Comparison of ENCODE assay signal across 15 mouse cellular contexts in the genomic region with DNA sequence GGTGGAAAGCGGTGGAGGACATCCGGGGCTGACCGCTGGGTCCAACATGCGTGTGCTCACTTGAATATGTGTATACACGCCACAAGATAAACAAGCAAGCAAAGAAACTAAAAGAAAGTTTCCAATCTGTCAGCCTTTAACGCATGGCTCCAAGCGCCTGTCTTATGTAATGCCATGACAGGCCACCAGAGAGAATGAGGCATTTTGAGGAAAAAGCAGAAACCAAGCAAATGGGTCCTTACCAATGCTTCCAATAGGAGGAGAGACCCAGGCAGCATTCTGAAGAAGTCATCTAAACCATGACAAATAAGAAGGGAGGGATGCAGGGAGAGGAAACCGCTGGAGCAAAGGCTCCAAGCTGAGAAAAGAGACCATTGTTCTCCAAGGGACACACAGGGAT. TPM values are rescaled to one million over a fixed set of nuclear protein-coding genes. Genes with fewer than 3 reads are reported as not detected.
A peak's percentile ranks its signal among the peaks of the same experiment; 100 is the strongest.
DNase-seq lines count a peak whose midpoint lies in the region; ATAC-seq and TF ChIP-seq lines count a peak whose summit lies in the region.
"Had no signal": no experiment of that assay in that cellular context is flagged by ENCODE, and none has a peak within 500 bp of the region (broad histone marks: within the 10 kb centered on the region; RNA-seq: fewer than 3 reads in every experiment).

No protein-coding gene starts in this region.

- no peak overlapping the region for H3K4me2 ChIP-seq in lung, embryonic 14.5 days
- H3K4me2 ChIP-seq in embryonic facial prominence, embryonic 15.5 days (replicated peaks): no peak overlapping the region
- H3K4me2 ChIP-seq in stomach, embryonic 15.5 days: no peak overlapping the region
- no peak overlapping the region for H3K4me2 ChIP-seq in midbrain, embryonic 13.5 days (replicated peaks)
- H3K4me2 ChIP-seq: hindbrain, embryonic 13.5 days had no signal

- ATAC-seq in lung, embryonic 14.5 days (ENCODE audit: insufficient read depth): no peak
- no peak for ATAC-seq in embryonic facial prominence, embryonic 15.5 days (ENCODE audit: insufficient number of reproducible peaks, low FRiP score, low TSS enrichment, low read depth)
- no peak for ATAC-seq in stomach, embryonic 15.5 days (ENCODE audit: insufficient read depth, low FRiP score, low read depth)
- no peak for ATAC-seq in midbrain, embryonic 13.5 days

- H3K9me3 ChIP-seq in lung, embryonic 14.5 days (ENCODE audit: low read depth, low read length): no peaks in the 10 kb centered on the region
- no peaks in the 10 kb centered on the region for H3K9me3 ChIP-seq in MEL (replicated peaks; ENCODE audit: insufficient read depth, low read length)
- H3K9me3 ChIP-seq in embryonic facial prominence, embryonic 15.5 days (replicated peaks): no peaks in the 10 kb centered on the region
- H3K9me3 ChIP-seq in stomach, embryonic 15.5 days: no peaks in the 10 kb centered on the region
- H3K9me3 ChIP-seq in midbrain, embryonic 13.5 days: no peaks in the 10 kb centered on the region
- H3K9me3 ChIP-seq: hindbrain, embryonic 13.5 days had no signal

- no peak overlapping the region for H3K9ac ChIP-seq in lung, embryonic 14.5 days
- no peak overlapping the region for H3K9ac ChIP-seq in MEL (ENCODE audit: control insufficient read depth, low read depth, low read length, poor library complexity, severe bottlenecking)
- no peak overlapping the region for H3K9ac ChIP-seq in embryonic facial prominence, embryonic 15.5 days
- H3K9ac ChIP-seq in stomach, embryonic 15.5 days: no peak overlapping the region
- H3K9ac ChIP-seq in midbrain, embryonic 13.5 days (replicated peaks): no peak overlapping the region
- H3K9ac ChIP-seq: hindbrain, embryonic 13.5 days had no signal

- H3K36me3 ChIP-seq in lung, embryonic 14.5 days (ENCODE audit: insufficient read depth): no peaks in the 10 kb centered on the region
- peaks cover 0 to 11% of the 10 kb centered on the region in 2 experiments; a peak in 2 of 4 replicates for H3K36me3 ChIP-seq in MEL (ENCODE audit: control insufficient read depth in 1 of 2, insufficient read depth in 2 of 2, low read length in 2 of 2)
- no peaks in the 10 kb centered on the region for H3K36me3 ChIP-seq in embryonic facial prominence, embryonic 15.5 days
- H3K36me3 ChIP-seq in stomach, embryonic 15.5 days: no peaks in the 10 kb centered on the region
- H3K36me3 ChIP-seq in midbrain, embryonic 13.5 days: no peaks in the 10 kb centered on the region
- H3K36me3 ChIP-seq: hindbrain, embryonic 13.5 days had no signal

- H3K27me3 ChIP-seq in lung, embryonic 14.5 days (ENCODE audit: insufficient read depth, low read length): no peaks in the 10 kb centered on the region
- H3K27me3 ChIP-seq in MEL (ENCODE audit: control insufficient read depth in 1 of 2, insufficient read depth in 2 of 2, low read length in 2 of 2): no peaks in the 10 kb centered on the region
- H3K27me3 ChIP-seq in embryonic facial prominence, embryonic 15.5 days: no peaks in the 10 kb centered on the region
- H3K27me3 ChIP-seq in stomach, embryonic 15.5 days (replicated peaks): no peaks in the 10 kb centered on the region
- 0 out of 2 replicates have a peak, but pooled peaks cover 5% of the 10 kb centered on the region for H3K27me3 ChIP-seq in midbrain, embryonic 13.5 days
- H3K27me3 ChIP-seq: hindbrain, embryonic 13.5 days had no signal

- H3K4me1 ChIP-seq in lung, embryonic 14.5 days (ENCODE audit: insufficient read depth): no peaks in the 10 kb centered on the region
- H3K4me1 ChIP-seq in MEL (ENCODE audit: control insufficient read depth in 1 of 2, insufficient read depth in 2 of 2, low read length in 2 of 2): peaks cover 5 to 28% of the 10 kb centered on the region in 2 experiments
- H3K4me1 ChIP-seq in embryonic facial prominence, embryonic 15.5 days: peaks cover 12% of the 10 kb centered on the region
- H3K4me1 ChIP-seq in stomach, embryonic 15.5 days: peaks cover 19% of the 10 kb centered on the region
- H3K4me1 ChIP-seq in midbrain, embryonic 13.5 days (replicated peaks): peaks cover 10% of the 10 kb centered on the region

- no peak overlapping the region for H3K4me3 ChIP-seq in lung, embryonic 14.5 days (ENCODE audit: low read depth, low read length)
- no peak overlapping the region for H3K4me3 ChIP-seq in MEL (ENCODE audit: control insufficient read depth in 1 of 2, insufficient read depth in 1 of 2, low read depth in 2 of 2, low read length in 2 of 2)
- no peak overlapping the region for H3K4me3 ChIP-seq in embryonic facial prominence, embryonic 15.5 days (replicated peaks)
- no peak overlapping the region for H3K4me3 ChIP-seq in stomach, embryonic 15.5 days (replicated peaks)
- H3K4me3 ChIP-seq in midbrain, embryonic 13.5 days (replicated peaks): no peak overlapping the region
- H3K4me3 ChIP-seq: hindbrain, embryonic 13.5 days; left cerebral cortex, adult 2 months had no signal

- TF ChIP-seq CTCF in lung, embryonic 14.5 days (IDR thresholded peaks at IDR 0.05; ENCODE audit: low read depth): peak; percentile 41
- TF ChIP-seq CTCF in MEL (IDR thresholded peaks at IDR 0.05 in 2 of 3, conservative IDR thresholded peaks at IDR 0.05 in 1 of 3; ENCODE audit: control insufficient read depth in 1 of 3, insufficient read depth in 1 of 3, low read depth in 2 of 3, low read length in 3 of 3, poor library complexity in 1 of 3, severe bottlenecking in 1 of 3): peak in 1 of 3 experiments; percentile 10; a peak in 1 of 6 replicates

- no peak for TF ChIP-seq POLR2A in MEL (IDR thresholded peaks at IDR 0.05; ENCODE audit: control insufficient read depth in 1 of 2, insufficient read depth in 1 of 2, low read depth in 1 of 2, low read length in 2 of 2, poor library complexity in 1 of 2)

- H3K27ac ChIP-seq in lung, embryonic 14.5 days (ENCODE audit: low read depth): peak overlapping the region; percentile 89; the same call in 1 of the 2 replicates
- no peak overlapping the region for H3K27ac ChIP-seq in MEL (ENCODE audit: control insufficient read depth, low read depth, low read length)
- peak overlapping the region; percentile 94 for H3K27ac ChIP-seq in embryonic facial prominence, embryonic 15.5 days (replicated peaks)
- H3K27ac ChIP-seq in stomach, embryonic 15.5 days: peak overlapping the region; percentile 98
- no peak overlapping the region for H3K27ac ChIP-seq in midbrain, embryonic 13.5 days
- H3K27ac ChIP-seq: hindbrain, embryonic 13.5 days; left cerebral cortex, adult 2 months; liver, embryonic 14.5 days had no signal

- no peak for TF ChIP-seq EP300 in MEL (IDR thresholded peaks at IDR 0.05; ENCODE audit: low read depth in 1 of 2, low read length in 2 of 2)

- peaks cover 3% of the 10 kb centered on the region; the same call in 1 of the 2 replicates for H3K79me2 ChIP-seq in MEL (ENCODE audit: control insufficient read depth, insufficient read depth, low read length, poor library complexity)

- no peak for TF ChIP-seq RAD21 in MEL (IDR thresholded peaks at IDR 0.05; ENCODE audit: low read depth, low read length)

- no peak for DNase-seq in lung, embryonic 14.5 days
- DNase-seq in lung, postnatal 36 days: no peak
- DNase-seq in MEL (ENCODE audit: low read depth, low spot score): peak; percentile 59
- DNase-seq in urinary bladder, adult 2 months (ENCODE audit: low spot score): no peak
- DNase-seq: adrenal gland, postnatal 10 days; cerebellum, adult 18-20 months; gastrocnemius, postnatal 10 days; heart, adult 18-20 months; kidney, postnatal 10 days had no signal

- WGBS in lung, embryonic 14.5 days: 76% methylated on average over 8 of the region's 8 CpGs
- WGBS in embryonic facial prominence, embryonic 15.5 days: 74% methylated on average over 8 of the region's 8 CpGs
- WGBS in stomach, embryonic 15.5 days: 69% methylated on average over 8 of the region's 8 CpGs
- 84% methylated on average over 8 of the region's 8 CpGs for WGBS in midbrain, embryonic 13.5 days

RNA-seq across cellular contexts. Expression of a gene that starts 5.3 kb away (rescaled TPM):
- 178 and 187 TPM in 2 replicates for polyA plus RNA-seq in lung, embryonic 14.5 days (2014; fragmentation: Nextera tagmentation; extraction: Ambion mirVana)
- 588 and 649 TPM in 2 replicates for total RNA-seq in MEL (2012; rRNA removed)
- polyA plus RNA-seq in MEL (2012; ENCODE audit: insufficient read depth in 1 of 2, insufficient read length in 2 of 2, low read depth in 1 of 2, low replicate concordance in 2 of 2, missing spikeins in 1 of 2): 1,000 to 10,000 TPM in 1 of 2 experiments, 100 to 1,000 TPM in 1; 739 to 6,489 TPM
- 138 and 147 TPM in 2 replicates for polyA plus RNA-seq in embryonic facial prominence, embryonic 15.5 days (2015; fragmentation: Nextera tagmentation; extraction: Ambion mirVana)
- polyA plus RNA-seq in stomach, embryonic 15.5 days (2015; fragmentation: Nextera tagmentation; extraction: Ambion mirVana): 153 and 155 TPM in 2 replicates
- polyA plus RNA-seq in midbrain, embryonic 13.5 days (2015; fragmentation: Nextera tagmentation; extraction: Ambion mirVana): 104 and 110 TPM in 2 replicates
- 48.8 and 55.7 TPM in 2 replicates for polyA plus RNA-seq in urinary bladder, adult 2 months (2012; rRNA removed)

RNA-seq across cellular contexts. Expression of a gene that starts 7.6 kb away (rescaled TPM):
- 676 and 703 TPM in 2 replicates for polyA plus RNA-seq in lung, embryonic 14.5 days (2014; fragmentation: Nextera tagmentation; extraction: Ambion mirVana)
- total RNA-seq in MEL (2012; rRNA removed): 894 and 908 TPM in 2 replicates
- 1,000 to 10,000 TPM in 1 of 2 experiments, 100 to 1,000 TPM in 1; 184 to 1,104 TPM for polyA plus RNA-seq in MEL (2012; ENCODE audit: insufficient read depth in 1 of 2, insufficient read length in 2 of 2, low read depth in 1 of 2, low replicate concordance in 2 of 2, missing spikeins in 1 of 2)
- polyA plus RNA-seq in embryonic facial prominence, embryonic 15.5 days (2015; fragmentation: Nextera tagmentation; extraction: Ambion mirVana): 380 and 381 TPM in 2 replicates
- 402 and 413 TPM in 2 replicates for polyA plus RNA-seq in stomach, embryonic 15.5 days (2015; fragmentation: Nextera tagmentation; extraction: Ambion mirVana)
- 465 and 547 TPM in 2 replicates for polyA plus RNA-seq in midbrain, embryonic 13.5 days (2015; fragmentation: Nextera tagmentation; extraction: Ambion mirVana)
- 198 and 201 TPM in 2 replicates for polyA plus RNA-seq in urinary bladder, adult 2 months (2012; rRNA removed)

RNA-seq across cellular contexts. Expression of a gene that starts 21.4 kb away (rescaled TPM):
- polyA plus RNA-seq in lung, embryonic 14.5 days (2014; fragmentation: Nextera tagmentation; extraction: Ambion mirVana): 39.4 and 43.6 TPM in 2 replicates
- total RNA-seq in MEL (2012; rRNA removed): 52.5 and 55.1 TPM in 2 replicates
- 10 to 100 TPM in 1 of 2 experiments, not detected in 1; 63.0 TPM for polyA plus RNA-seq in MEL (2012; ENCODE audit: insufficient read depth in 1 of 2, insufficient read length in 2 of 2, low read depth in 1 of 2, low replicate concordance in 2 of 2, missing spikeins in 1 of 2)
- polyA plus RNA-seq in embryonic facial prominence, embryonic 15.5 days (2015; fragmentation: Nextera tagmentation; extraction: Ambion mirVana): 53.1 and 55.1 TPM in 2 replicates
- 39.9 and 43.6 TPM in 2 replicates for polyA plus RNA-seq in stomach, embryonic 15.5 days (2015; fragmentation: Nextera tagmentation; extraction: Ambion mirVana)
- polyA plus RNA-seq in midbrain, embryonic 13.5 days (2015; fragmentation: Nextera tagmentation; extraction: Ambion mirVana): 66.2 and 71.8 TPM in 2 replicates
- polyA plus RNA-seq in urinary bladder, adult 2 months (2012; rRNA removed): 35.3 and 43.4 TPM in 2 replicates

RNA-seq across cellular contexts. Expression of a gene that starts 29.7 kb away (rescaled TPM):
- polyA plus RNA-seq in lung, embryonic 14.5 days (2014; fragmentation: Nextera tagmentation; extraction: Ambion mirVana): 19.6 and 23.3 TPM in 2 replicates
- 17.2 and 22.7 TPM in 2 replicates for total RNA-seq in MEL (2012; rRNA removed)
- polyA plus RNA-seq in MEL (2012; ENCODE audit: insufficient read depth in 1 of 2, insufficient read length in 2 of 2, low read depth in 1 of 2, low replicate concordance in 2 of 2, missing spikeins in 1 of 2): 10 to 100 TPM in 1 of 2 experiments, not detected in 1; 23.0 TPM
- polyA plus RNA-seq in embryonic facial prominence, embryonic 15.5 days (2015; fragmentation: Nextera tagmentation; extraction: Ambion mirVana): 18.2 and 20.7 TPM in 2 replicates
- 20.6 and 21.7 TPM in 2 replicates for polyA plus RNA-seq in stomach, embryonic 15.5 days (2015; fragmentation: Nextera tagmentation; extraction: Ambion mirVana)
- polyA plus RNA-seq in midbrain, embryonic 13.5 days (2015; fragmentation: Nextera tagmentation; extraction: Ambion mirVana): 13.3 and 14.6 TPM in 2 replicates
- polyA plus RNA-seq in urinary bladder, adult 2 months (2012; rRNA removed): 14.3 and 19.3 TPM in 2 replicates

RNA-seq across cellular contexts. Expression of a gene that starts 36.4 kb away (rescaled TPM):
- 35.5 and 39.2 TPM in 2 replicates for polyA plus RNA-seq in lung, embryonic 14.5 days (2014; fragmentation: Nextera tagmentation; extraction: Ambion mirVana)
- 6.9 and 7.1 TPM in 2 replicates for total RNA-seq in MEL (2012; rRNA removed)
- polyA plus RNA-seq in MEL (2012; ENCODE audit: insufficient read depth in 1 of 2, insufficient read length in 2 of 2, low read depth in 1 of 2, low replicate concordance in 2 of 2, missing spikeins in 1 of 2): 10 to 100 TPM in 1 of 2 experiments, not detected in 1; 11.5 TPM
- polyA plus RNA-seq in embryonic facial prominence, embryonic 15.5 days (2015; fragmentation: Nextera tagmentation; extraction: Ambion mirVana): 41.0 and 45.4 TPM in 2 replicates
- polyA plus RNA-seq in stomach, embryonic 15.5 days (2015; fragmentation: Nextera tagmentation; extraction: Ambion mirVana): 19.8 and 21.5 TPM in 2 replicates
- 8.0 and 8.3 TPM in 2 replicates for polyA plus RNA-seq in midbrain, embryonic 13.5 days (2015; fragmentation: Nextera tagmentation; extraction: Ambion mirVana)
- 4.2 and 4.9 TPM in 2 replicates for polyA plus RNA-seq in urinary bladder, adult 2 months (2012; rRNA removed)

Comparison
In these comparisons a context has a peak if more than half of its experiments do, and no peak if none do; other contexts are left out.
1. H3K27ac ChIP-seq: peak in lung, embryonic 14.5 days (single experiment), embryonic facial prominence, embryonic 15.5 days (single experiment) and stomach, embryonic 15.5 days (single experiment); none in MEL (single experiment) and midbrain, embryonic 13.5 days (single experiment).